Mouse (Mus musculus) testis, adult 2 months (tissue): Measurements from ENCODE around the gene Ei24. TPM values are rescaled to one million over a fixed set of nuclear protein-coding genes. Genes with fewer than 3 reads are reported as not detected.

Experiments used
- H3K27ac ChIP-seq: fragments of 200-500 bp; 2 replicates; pipeline ENCODE4 v1.5.1; 2012; ENCODE audit warnings: low read depth, low read length; ENCODE audit not compliant: control insufficient read depth, insufficient read depth
- H3K27me3 ChIP-seq: fragments of 200-500 bp; 2 replicates; pipeline ENCODE4 v1.6.1; 2012; ENCODE audit warnings: mild to moderate bottlenecking, low read length, moderate library complexity; ENCODE audit not compliant: control insufficient read depth, insufficient read depth
- H3K36me3 ChIP-seq: fragments of 200-500 bp; 2 replicates; pipeline ENCODE4 v1.6.1; 2012; ENCODE audit warnings: mild to moderate bottlenecking, low read length; ENCODE audit not compliant: control insufficient read depth, insufficient read depth
- H3K4me1 ChIP-seq: fragments of 200-500 bp; 2 replicates; pipeline ENCODE4 v1.6.1; 2012; ENCODE audit warnings: low read length; ENCODE audit not compliant: control insufficient read depth, insufficient read depth
- H3K4me3 ChIP-seq: fragments of 200-500 bp; 2 replicates; pipeline ENCODE4 v1.5.1; 2012; ENCODE audit warnings: low read depth, mild to moderate bottlenecking, low read length, moderate library complexity, mixed read lengths; ENCODE audit not compliant: control insufficient read depth
- CTCF ChIP-seq: fragments of 200-500 bp; IDR thresholded peaks from 2 replicates; pipeline ENCODE4 v1.5.1; 2012; ENCODE audit warnings: low read depth, mild to moderate bottlenecking, inconsistent platforms, low read length, moderate library complexity; ENCODE audit not compliant: control insufficient read depth, insufficient read depth, insufficient replicate concordance
- POLR2A ChIP-seq: fragments of 200-500 bp; IDR thresholded peaks from 2 replicates; pipeline ENCODE4 v1.6.1; 2012; ENCODE audit warnings: low read depth, mild to moderate bottlenecking, inconsistent platforms, low read length, moderate library complexity; ENCODE audit not compliant: control insufficient read depth
- polyA plus RNA-seq: library from polyadenylated mRNA; depleted of rRNA; stranded (reverse); fragments of >200 nt; gene quantifications from 2 replicates; pipeline ENCODE4 v1.2.3, GENCODE M21; 2012

Gene Ei24
- polyA plus RNA-seq, 1 experiment = 19.8 TPM

- H3K27ac ChIP-seq = no peak overlapping the region
These were observed 24.8 kb upstream of the Ei24 start for GRCm38 (mm10) chr9:36822024-36822423.

DNA sequence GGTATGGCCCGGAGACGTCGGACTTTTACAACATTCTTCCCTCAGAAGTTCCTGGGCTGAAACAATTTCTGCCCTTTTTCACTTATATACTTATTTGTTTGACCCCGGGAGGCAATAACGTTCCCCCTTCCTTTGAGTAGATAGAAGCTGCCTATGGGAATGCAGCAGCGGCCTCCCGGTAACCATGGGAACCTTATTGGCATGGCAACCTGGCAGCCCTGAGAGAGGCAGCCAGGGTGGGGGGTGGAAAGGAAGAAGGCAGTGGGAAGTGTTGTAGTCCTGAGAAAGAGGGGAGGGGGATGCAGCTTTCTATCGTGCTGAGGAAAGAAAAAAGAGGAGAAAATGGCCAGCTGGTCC, 24.4 kb upstream of the Ei24 start, which contains the start of gene Fez1:
Fez1 (plus strand) TSS at position 221 of the 357 bp plus-strand sequence.
- no peak for TF ChIP-seq POLR2A
- TF ChIP-seq CTCF = no peak
- Histone ChIP-seq H3K27ac (peak within 1 kb of the TSS; percentile 3; the same call in 1 of the 2 replicates), H3K4me3 (peak within 1 kb of the TSS; percentile 46), H3K36me3 (no peaks in the 10 kb centered on the region), H3K4me1 (peaks cover 6% of the 10 kb centered on the region), H3K27me3 (no peaks in the 10 kb centered on the region)

More at GRCm38 (mm10) chr9:36822024-36822423, 24.8 kb upstream of the Ei24 start:
- Histone ChIP-seq H3K27me3 (no peaks in the 10 kb centered on the region), H3K4me1 (peaks cover 6% of the 10 kb centered on the region), H3K36me3 (no peaks in the 10 kb centered on the region), H3K4me3 (peak overlapping the region; percentile 37)
- TF ChIP-seq POLR2A = no peak
- no peak for TF ChIP-seq CTCF

DNA sequence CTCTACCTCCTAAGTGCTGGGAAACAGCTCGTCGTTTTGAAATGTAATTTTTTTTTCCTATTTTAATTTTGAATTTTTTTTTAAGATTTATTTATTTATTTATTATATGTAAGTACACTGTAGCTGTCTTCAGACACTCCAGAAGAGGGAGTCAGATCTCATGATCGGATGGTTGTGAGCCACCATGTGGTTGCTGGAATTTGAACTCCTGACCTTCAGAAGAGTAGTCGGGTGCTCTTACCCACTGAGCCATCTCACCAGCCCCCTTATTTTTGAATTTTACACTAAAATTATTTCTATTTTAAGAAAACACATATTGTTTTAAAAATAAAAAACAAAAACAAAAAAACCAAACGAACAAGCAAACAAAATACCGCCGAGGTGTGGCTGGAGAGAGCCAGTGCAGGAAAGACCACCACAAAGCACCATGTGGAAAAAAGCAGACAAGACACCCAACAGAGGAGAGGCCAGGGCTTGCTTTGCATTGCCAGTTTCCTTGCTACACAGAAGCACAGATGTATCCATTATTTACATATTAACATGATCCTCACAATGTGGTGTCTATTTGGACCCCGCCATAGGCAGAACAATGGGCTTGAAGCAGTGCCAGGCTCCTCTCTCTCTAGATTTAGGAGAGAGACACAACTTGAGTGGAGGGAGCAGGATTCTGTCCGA, 23.9 kb upstream of the Ei24 start:
- Histone ChIP-seq H3K27me3 (no peaks in the 10 kb centered on the region), H3K36me3 (no peaks in the 10 kb centered on the region), H3K4me1 (peaks cover 6% of the 10 kb centered on the region), H3K4me3 (peak overlapping the region; percentile 37), H3K27ac (peak overlapping the region; percentile 3; the same call in 1 of the 2 replicates)
- TF ChIP-seq CTCF = no peak
- no peak for TF ChIP-seq POLR2A

- H3K4me3 ChIP-seq = no peak overlapping the region
- no peak for TF ChIP-seq POLR2A
- no peak for TF ChIP-seq CTCF
- no peaks in the 10 kb centered on the region for H3K27me3 ChIP-seq
- H3K4me1 ChIP-seq = peaks cover 6% of the 10 kb centered on the region
- H3K36me3 ChIP-seq = no peaks in the 10 kb centered on the region
- H3K27ac ChIP-seq = no peak overlapping the region
These were observed 21.7 kb upstream of the Ei24 start for GRCm38 (mm10) chr9:36818905-36819304.

GRCm38 (mm10) chr9:36814486-36814885, 17.3 kb upstream of the Ei24 start:
- Histone ChIP-seq H3K4me1 (no peaks in the 10 kb centered on the region), H3K27ac (no peak overlapping the region), H3K36me3 (no peaks in the 10 kb centered on the region), H3K27me3 (no peaks in the 10 kb centered on the region), H3K4me3 (no peak overlapping the region)
- no peak for TF ChIP-seq POLR2A
- no peak for TF ChIP-seq CTCF

DNA sequence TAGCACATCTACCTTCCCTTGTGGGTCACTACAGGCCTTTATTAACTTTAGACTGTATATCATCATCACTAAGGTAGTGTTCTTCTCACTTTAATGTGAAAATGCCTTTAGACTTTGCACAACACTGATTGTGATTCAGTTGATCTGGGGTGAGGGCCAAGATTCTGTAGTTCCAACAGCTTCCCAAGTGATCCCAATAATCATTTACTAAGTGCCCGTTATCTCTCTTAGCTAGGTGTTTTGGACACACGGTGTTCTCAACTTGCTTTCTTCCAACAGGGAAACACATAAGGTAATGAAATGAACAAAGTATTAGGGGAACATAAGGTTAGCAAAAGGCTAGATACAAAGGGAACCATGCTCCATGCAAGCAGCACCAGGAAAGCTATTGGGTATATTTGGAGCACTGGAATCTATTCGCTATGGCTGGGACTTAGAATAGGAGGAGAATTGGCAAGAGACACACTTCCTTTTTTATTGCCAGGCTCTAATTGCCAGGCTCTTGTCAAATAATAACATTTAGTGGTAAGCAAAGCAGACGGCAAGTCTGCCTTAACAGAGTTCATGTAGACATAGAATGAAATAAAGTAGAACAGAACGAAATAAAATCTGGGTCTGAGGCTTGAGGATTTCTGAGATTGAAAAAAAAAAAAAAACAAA, 11.1 kb upstream of the Ei24 start:
- H3K27me3 ChIP-seq = no peaks in the 10 kb centered on the region
- no peak overlapping the region for H3K4me3 ChIP-seq
- TF ChIP-seq POLR2A (no peak), CTCF (no peak)
- H3K36me3 ChIP-seq = no peaks in the 10 kb centered on the region
- no peak overlapping the region for H3K27ac ChIP-seq
- H3K4me1 ChIP-seq = no peaks in the 10 kb centered on the region

GRCm38 (mm10) chr9:36805256-36805975, 8.2 kb upstream of the Ei24 start:
- no peak overlapping the region for H3K27ac ChIP-seq

More at GRCm38 (mm10) chr9:36805256-36805975, 8.2 kb upstream of the Ei24 start:
- no peaks in the 10 kb centered on the region for H3K36me3 ChIP-seq
- no peak overlapping the region for H3K4me3 ChIP-seq
- TF ChIP-seq POLR2A (no peak), CTCF (no peak)
- H3K4me1 ChIP-seq = no peaks in the 10 kb centered on the region
- no peaks in the 10 kb centered on the region for H3K27me3 ChIP-seq
